Mouse (Mus musculus): ENCODE data around the gene Ecel1.

DNA sequence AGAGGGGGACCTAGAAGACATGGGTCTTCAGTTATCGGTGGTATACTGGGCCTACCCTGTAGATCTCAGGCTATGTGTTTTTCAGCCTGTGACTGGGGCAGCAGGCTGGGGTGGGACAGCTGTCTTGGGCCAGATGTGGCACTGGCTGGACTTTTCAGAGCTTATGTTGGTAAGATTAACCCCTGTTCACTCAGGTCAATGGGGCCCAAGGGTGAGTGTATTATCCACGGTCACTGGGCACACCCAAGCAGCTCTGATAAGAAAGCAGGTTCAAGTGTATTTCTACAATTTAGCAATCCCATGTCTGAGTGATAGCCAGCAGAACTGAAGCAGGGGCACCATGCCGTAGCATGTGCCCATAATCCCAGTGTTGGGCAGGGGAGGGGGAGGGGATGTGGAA lies 54.2 kb downstream of the Ecel1 start:
- TF ChIP-seq CTCF (IDR thresholded peaks at IDR 0.05) (no peak), EP300 (IDR thresholded peaks at IDR 0.05) (no peak)
